ENCODE assay signal across 21 mouse cellular contexts in the genomic region with DNA sequence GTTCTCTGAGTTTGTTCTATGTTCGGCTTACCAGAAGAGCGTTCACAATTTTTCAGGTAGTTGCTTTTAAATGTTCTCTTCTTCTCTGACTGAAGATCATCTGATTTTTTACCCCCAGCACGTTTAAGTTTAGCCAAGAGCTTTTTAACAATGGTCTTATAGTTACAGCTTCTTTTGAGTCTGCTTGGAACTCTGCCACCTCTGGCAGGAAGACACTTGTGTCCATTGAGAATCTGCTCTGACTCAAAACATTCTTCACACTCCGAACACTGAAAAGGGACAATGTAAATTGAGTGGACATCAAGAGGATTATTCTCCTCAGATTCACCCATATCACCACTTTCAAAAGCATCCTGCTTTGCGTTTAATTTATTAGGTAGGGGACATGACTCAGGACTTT. TPM values are rescaled to one million over a fixed set of nuclear protein-coding genes. Genes with fewer than 3 reads are reported as not detected.
A peak's percentile ranks its signal among the peaks of the same experiment; 100 is the strongest.
DNase-seq lines count a peak whose midpoint lies in the region; ATAC-seq and TF ChIP-seq lines count a peak whose summit lies in the region.
"Had no signal": no experiment of that assay in that cellular context is flagged by ENCODE, and none has a peak within 500 bp of the region (broad histone marks: within the 10 kb centered on the region; RNA-seq: fewer than 3 reads in every experiment).

No protein-coding gene starts in this region.

- DNase-seq in hindbrain, postnatal 0 days (ENCODE audit: low spot score), result peak; percentile 59
- peak; percentile 50 for DNase-seq in midbrain, postnatal 0 days (ENCODE audit: low spot score)
- DNase-seq in Muller cell, postnatal 12 days (ENCODE audit: inconsistent ontology term), result peak; percentile 75
- no peak for DNase-seq in heart, adult 9 months (ENCODE audit: low spot score in 2 of 2)
- DNase-seq: adrenal gland, postnatal 10 days; adrenal gland, postnatal 36 days; cerebellum, adult 11-12 months; cerebellum, adult 8-10 months; gastrocnemius, postnatal 10 days; gastrocnemius, postnatal 36 days; heart, adult 2 months had no signal

- no peak for ATAC-seq in hindbrain, postnatal 0 days
- ATAC-seq in hindbrain, embryonic 16.5 days, result no peak
- ATAC-seq in midbrain, postnatal 0 days (ENCODE audit: low FRiP score), result no peak
- ATAC-seq in midbrain, embryonic 13.5 days, result no peak
- ATAC-seq: forebrain, embryonic 13.5 days; forebrain, embryonic 16.5 days; inflammation-experienced regulatory T-cells, adult 6 months; Patski had no signal

- no peak overlapping the region for H3K4me3 ChIP-seq in hindbrain, postnatal 0 days (ENCODE audit: low read length)
- H3K4me3 ChIP-seq in hindbrain, embryonic 16.5 days (ENCODE audit: low read length), result no peak overlapping the region
- no peak overlapping the region for H3K4me3 ChIP-seq in midbrain, postnatal 0 days (ENCODE audit: low read depth, low read length)
- H3K4me3 ChIP-seq in midbrain, embryonic 13.5 days (replicated peaks), result no peak overlapping the region
- H3K4me3 ChIP-seq: forebrain, embryonic 10.5 days; forebrain, embryonic 13.5 days; heart, adult 2 months; hindbrain, embryonic 12.5 days; hindbrain, embryonic 15.5 days had no signal

- no peak for TF ChIP-seq CTCF in hindbrain, postnatal 0 days (IDR thresholded peaks at IDR 0.05; ENCODE audit: low read depth)
- no peak for TF ChIP-seq CTCF in midbrain, postnatal 0 days (IDR thresholded peaks at IDR 0.05)

- H3K27ac ChIP-seq in hindbrain, postnatal 0 days, result no peak overlapping the region
- no peak overlapping the region for H3K27ac ChIP-seq in hindbrain, embryonic 16.5 days (ENCODE audit: low read depth, low read length)
- no peak overlapping the region for H3K27ac ChIP-seq in midbrain, postnatal 0 days (ENCODE audit: low read depth, low read length)
- H3K27ac ChIP-seq in midbrain, embryonic 13.5 days, result no peak overlapping the region
- H3K27ac ChIP-seq: forebrain, embryonic 10.5 days; forebrain, embryonic 13.5 days; heart, adult 2 months; hindbrain, embryonic 12.5 days; hindbrain, embryonic 15.5 days had no signal

- peaks cover 8% of the 10 kb centered on the region for H3K36me3 ChIP-seq in hindbrain, postnatal 0 days (ENCODE audit: insufficient read depth, low read length)
- H3K36me3 ChIP-seq in hindbrain, embryonic 16.5 days (ENCODE audit: control insufficient read depth, insufficient read depth, low read length), result peaks cover 13% of the 10 kb centered on the region
- H3K36me3 ChIP-seq in midbrain, postnatal 0 days (ENCODE audit: insufficient read depth, low read length), result peaks cover 15% of the 10 kb centered on the region; the same call in 1 of the 2 replicates
- H3K36me3 ChIP-seq in midbrain, embryonic 13.5 days, result peaks cover 22% of the 10 kb centered on the region

- 0 out of 2 replicates have a peak, but pooled peaks cover 6% of the 10 kb centered on the region for H3K4me1 ChIP-seq in hindbrain, postnatal 0 days (ENCODE audit: insufficient read depth, low read length)
- H3K4me1 ChIP-seq in hindbrain, embryonic 16.5 days (ENCODE audit: control insufficient read depth, insufficient read depth, low read depth, low read length), result peaks cover 11% of the 10 kb centered on the region
- peaks cover 5% of the 10 kb centered on the region; the same call in 1 of the 2 replicates for H3K4me1 ChIP-seq in midbrain, postnatal 0 days (ENCODE audit: insufficient read depth, low read length)
- H3K4me1 ChIP-seq in midbrain, embryonic 13.5 days (replicated peaks), result peaks cover 14% of the 10 kb centered on the region

- no peak overlapping the region for H3K9ac ChIP-seq in hindbrain, postnatal 0 days (replicated peaks; ENCODE audit: low read length)
- no peak overlapping the region for H3K9ac ChIP-seq in hindbrain, embryonic 16.5 days (ENCODE audit: low read depth, low read length)
- H3K9ac ChIP-seq in midbrain, postnatal 0 days (replicated peaks; ENCODE audit: low read length, poor library complexity, severe bottlenecking), result no peak overlapping the region
- no peak overlapping the region for H3K9ac ChIP-seq in midbrain, embryonic 13.5 days (replicated peaks)
- H3K9ac ChIP-seq: forebrain, embryonic 13.5 days; hindbrain, embryonic 12.5 days; hindbrain, embryonic 15.5 days had no signal

- H3K27me3 ChIP-seq in hindbrain, postnatal 0 days (ENCODE audit: insufficient read depth, low read length), result no peaks in the 10 kb centered on the region
- H3K27me3 ChIP-seq in hindbrain, embryonic 16.5 days (replicated peaks; ENCODE audit: control insufficient read depth, insufficient read depth, low read length), result no peaks in the 10 kb centered on the region
- H3K27me3 ChIP-seq in midbrain, postnatal 0 days (ENCODE audit: insufficient read depth, low read length), result no peaks in the 10 kb centered on the region
- H3K27me3 ChIP-seq in midbrain, embryonic 13.5 days, result no peaks in the 10 kb centered on the region
- H3K27me3 ChIP-seq: forebrain, embryonic 13.5 days; hindbrain, embryonic 12.5 days; hindbrain, embryonic 15.5 days; Patski had no signal

- 68% methylated on average over 5 of the region's 5 CpGs for WGBS in hindbrain, postnatal 0 days
- 73% methylated on average over 5 of the region's 5 CpGs for WGBS in hindbrain, embryonic 16.5 days
- 68% methylated on average over 5 of the region's 5 CpGs for WGBS in midbrain, postnatal 0 days
- 81% methylated on average over 5 of the region's 5 CpGs for WGBS in midbrain, embryonic 13.5 days

- no peaks in the 10 kb centered on the region for H3K9me3 ChIP-seq in hindbrain, postnatal 0 days (ENCODE audit: low read length)
- H3K9me3 ChIP-seq in hindbrain, embryonic 16.5 days (ENCODE audit: control insufficient read depth, low read length), result no peaks in the 10 kb centered on the region
- no peaks in the 10 kb centered on the region for H3K9me3 ChIP-seq in midbrain, postnatal 0 days (ENCODE audit: low read length)
- no peaks in the 10 kb centered on the region for H3K9me3 ChIP-seq in midbrain, embryonic 13.5 days
- H3K9me3 ChIP-seq: forebrain, embryonic 10.5 days; forebrain, embryonic 13.5 days; hindbrain, embryonic 12.5 days; hindbrain, embryonic 15.5 days had no signal

- H3K4me2 ChIP-seq in hindbrain, postnatal 0 days (ENCODE audit: low read depth, low read length), result no peak overlapping the region
- H3K4me2 ChIP-seq in hindbrain, embryonic 16.5 days (ENCODE audit: low read length), result no peak overlapping the region
- H3K4me2 ChIP-seq in midbrain, postnatal 0 days (ENCODE audit: low read depth, low read length, poor library complexity, severe bottlenecking), result no peak overlapping the region
- H3K4me2 ChIP-seq in midbrain, embryonic 13.5 days (replicated peaks), result no peak overlapping the region
- H3K4me2 ChIP-seq: forebrain, embryonic 13.5 days; heart, embryonic 11.5 days; hindbrain, embryonic 12.5 days; hindbrain, embryonic 15.5 days had no signal

RNA-seq across cellular contexts. Expression of a gene that starts 4.8 kb away (rescaled TPM):
- total RNA-seq in hindbrain, postnatal 0 days (2014; rRNA removed), result 12.0 and 13.3 TPM in 2 replicates
- polyA plus RNA-seq in hindbrain, postnatal 0 days (2015; fragmentation: Nextera tagmentation; extraction: Ambion mirVana), result 6.2 and 6.4 TPM in 2 replicates
- 4.9 and 5.5 TPM in 2 replicates for polyA plus RNA-seq in hindbrain, embryonic 16.5 days (2015; fragmentation: Nextera tagmentation; extraction: Ambion mirVana)
- total RNA-seq in midbrain, postnatal 0 days (2014; rRNA removed), result 19.5 and 25.9 TPM in 2 replicates
- polyA plus RNA-seq in midbrain, postnatal 0 days (2015; fragmentation: Nextera tagmentation; extraction: Ambion mirVana), result 7.2 and 8.3 TPM in 2 replicates
- 3.8 and 4.7 TPM in 2 replicates for polyA plus RNA-seq in midbrain, embryonic 13.5 days (2015; fragmentation: Nextera tagmentation; extraction: Ambion mirVana)

RNA-seq across cellular contexts. Expression of a gene that starts 9.6 kb away (rescaled TPM):
- 24.7 and 26.3 TPM in 2 replicates for total RNA-seq in hindbrain, postnatal 0 days (2014; rRNA removed)
- polyA plus RNA-seq in hindbrain, postnatal 0 days (2015; fragmentation: Nextera tagmentation; extraction: Ambion mirVana), result 24.3 and 27.3 TPM in 2 replicates
- 29.7 and 33.8 TPM in 2 replicates for polyA plus RNA-seq in hindbrain, embryonic 16.5 days (2015; fragmentation: Nextera tagmentation; extraction: Ambion mirVana)
- 28.2 and 30.1 TPM in 2 replicates for total RNA-seq in midbrain, postnatal 0 days (2014; rRNA removed)
- polyA plus RNA-seq in midbrain, postnatal 0 days (2015; fragmentation: Nextera tagmentation; extraction: Ambion mirVana), result 19.0 and 27.3 TPM in 2 replicates
- 46.0 and 52.3 TPM in 2 replicates for polyA plus RNA-seq in midbrain, embryonic 13.5 days (2015; fragmentation: Nextera tagmentation; extraction: Ambion mirVana)

Comparison
In these comparisons a context has a peak if more than half of its experiments do, and no peak if none do; other contexts are left out.
1. DNase-seq: peak in hindbrain, postnatal 0 days (single experiment), midbrain, postnatal 0 days (single experiment) and Muller cell, postnatal 12 days (single experiment); none in heart, adult 9 months (0 of 2).